Mouse (Mus musculus): ENCODE data around the gene Scfd2. TPM values are rescaled to one million over a fixed set of nuclear protein-coding genes. Genes with fewer than 3 reads are reported as not detected.

The Scfd2 gene
- polyA plus RNA-seq, 1 experiment from 2014 or later = 18.4 TPM

DNA sequence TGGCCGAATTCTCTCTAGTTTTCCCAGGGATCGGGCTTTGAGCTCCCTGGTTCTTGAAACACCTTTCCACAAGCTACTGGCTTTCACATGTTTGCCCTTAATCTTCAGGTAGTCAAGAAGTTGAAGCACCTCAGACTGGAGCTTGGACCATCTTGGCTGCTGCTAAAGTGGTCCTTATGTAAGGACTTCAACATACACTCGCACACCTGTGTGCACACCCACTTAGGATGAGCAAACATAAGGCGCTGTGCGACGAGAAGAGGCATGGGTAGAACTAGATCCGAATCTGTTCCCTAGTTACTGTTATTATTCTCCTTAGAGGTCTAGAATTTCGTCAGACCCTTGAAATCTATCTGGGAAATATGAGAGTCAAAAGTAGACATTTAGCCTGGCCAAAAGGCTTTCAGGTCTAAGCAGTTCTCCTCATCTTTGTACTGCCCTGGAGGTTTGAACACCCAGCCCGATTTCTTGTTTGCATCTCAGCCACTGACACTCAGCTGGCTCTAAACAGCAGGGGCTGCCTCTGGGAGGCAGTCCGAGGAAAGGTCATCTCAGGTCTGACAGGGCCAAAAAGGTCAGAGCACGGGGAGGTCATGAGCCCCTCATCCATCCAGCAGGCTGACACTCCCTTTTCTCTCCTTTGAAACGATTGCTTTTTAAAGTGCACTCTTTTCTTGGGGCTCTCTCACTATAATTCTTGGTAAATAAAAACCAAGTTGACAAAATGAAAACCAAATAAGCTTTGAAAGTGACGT is 290.5 kb downstream of the Scfd2 start:
- DNase-seq (no peak), ATAC-seq (ENCODE audit: low FRiP score, low TSS enrichment) (no peak)
- Histone ChIP-seq H3K27ac (replicated peaks; ENCODE audit: low read depth, low read length) (no peak overlapping the region), H3K9me3 (ENCODE audit: control insufficient read depth, low read length) (no peaks in the 10 kb centered on the region), H3K36me3 (ENCODE audit: control insufficient read depth, insufficient read depth, low read length) (no peaks in the 10 kb centered on the region), H3K4me3 (replicated peaks; ENCODE audit: low read depth, low read length) (no peak overlapping the region), H3K4me2 (ENCODE audit: low read length) (no peak overlapping the region), H3K4me1 (ENCODE audit: control insufficient read depth, insufficient read depth, low read length) (no peaks in the 10 kb centered on the region), H3K27me3 (ENCODE audit: control insufficient read depth, insufficient read depth, low read length) (no peaks in the 10 kb centered on the region), H3K9ac (replicated peaks; ENCODE audit: low read length) (no peak overlapping the region)
- WGBS = 62% methylated on average over 13 of the region's 13 CpGs

DNA sequence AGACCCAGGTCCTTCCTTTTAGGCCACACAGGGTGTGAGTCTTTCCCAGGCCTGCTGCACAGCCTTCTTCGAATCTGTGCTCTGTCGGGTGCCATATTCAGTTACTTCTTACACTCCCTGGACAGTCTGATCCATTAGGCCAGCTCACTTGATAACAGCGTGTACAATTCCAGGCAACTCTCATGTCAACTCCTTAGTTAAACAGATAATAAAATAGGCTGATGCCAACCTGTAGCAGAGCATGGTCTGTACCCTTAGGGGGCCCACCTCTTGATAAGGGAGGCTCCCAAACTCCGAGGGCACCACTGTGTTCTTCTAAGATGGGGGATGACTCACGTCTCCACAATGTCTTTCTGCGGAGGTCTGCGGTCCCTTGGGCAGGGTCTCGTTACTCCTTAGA is 291.3 kb downstream of the Scfd2 start:
- Histone ChIP-seq H3K4me3 (replicated peaks; ENCODE audit: low read depth, low read length) (no peak overlapping the region), H3K9ac (replicated peaks; ENCODE audit: low read length) (no peak overlapping the region), H3K27ac (replicated peaks; ENCODE audit: low read depth, low read length) (no peak overlapping the region), H3K4me2 (ENCODE audit: low read length) (no peak overlapping the region), H3K36me3 (ENCODE audit: control insufficient read depth, insufficient read depth, low read length) (no peaks in the 10 kb centered on the region), H3K4me1 (ENCODE audit: control insufficient read depth, insufficient read depth, low read length) (no peaks in the 10 kb centered on the region), H3K27me3 (ENCODE audit: control insufficient read depth, insufficient read depth, low read length) (no peaks in the 10 kb centered on the region), H3K9me3 (ENCODE audit: control insufficient read depth, low read length) (no peaks in the 10 kb centered on the region)
- DNase-seq = no peak
- no peak for ATAC-seq (ENCODE audit: low FRiP score, low TSS enrichment)
- 91% methylated on average over 8 of the region's 8 CpGs for WGBS

DNA sequence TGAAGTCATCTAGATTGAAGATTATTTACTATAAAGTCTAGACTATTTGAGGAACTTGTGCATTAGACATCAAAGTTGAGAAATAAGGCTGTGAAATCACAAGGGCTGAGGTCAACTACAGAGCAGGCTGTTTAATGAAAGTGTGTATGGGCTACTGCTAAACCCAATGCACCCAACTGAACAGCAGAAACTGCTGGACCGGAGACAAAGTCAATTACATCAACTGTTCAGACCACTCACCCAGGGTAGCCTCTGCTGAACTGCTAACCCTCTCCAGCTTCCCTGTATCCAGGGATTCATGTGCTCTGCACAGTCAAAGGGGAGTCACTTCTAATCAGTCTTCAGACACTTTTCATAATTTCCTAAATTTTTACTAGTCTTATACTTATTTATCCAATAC is 292.2 kb downstream of the Scfd2 start:
- H3K4me3 ChIP-seq (replicated peaks; ENCODE audit: low read depth, low read length) = no peak overlapping the region
- no peak overlapping the region for H3K9ac ChIP-seq (replicated peaks; ENCODE audit: low read length)
- no peaks in the 10 kb centered on the region for H3K9me3 ChIP-seq (ENCODE audit: control insufficient read depth, low read length)
- no peak overlapping the region for H3K4me2 ChIP-seq (ENCODE audit: low read length)
- H3K27me3 ChIP-seq (ENCODE audit: control insufficient read depth, insufficient read depth, low read length) = no peaks in the 10 kb centered on the region
- ATAC-seq (ENCODE audit: low FRiP score, low TSS enrichment) = no peak
- no peaks in the 10 kb centered on the region for H3K36me3 ChIP-seq (ENCODE audit: control insufficient read depth, insufficient read depth, low read length)
- WGBS = 87% methylated on average over 1 of the region's 1 CpGs
- no peak overlapping the region for H3K27ac ChIP-seq (replicated peaks; ENCODE audit: low read depth, low read length)
- no peak for DNase-seq
- no peaks in the 10 kb centered on the region for H3K4me1 ChIP-seq (ENCODE audit: control insufficient read depth, insufficient read depth, low read length)

DNA sequence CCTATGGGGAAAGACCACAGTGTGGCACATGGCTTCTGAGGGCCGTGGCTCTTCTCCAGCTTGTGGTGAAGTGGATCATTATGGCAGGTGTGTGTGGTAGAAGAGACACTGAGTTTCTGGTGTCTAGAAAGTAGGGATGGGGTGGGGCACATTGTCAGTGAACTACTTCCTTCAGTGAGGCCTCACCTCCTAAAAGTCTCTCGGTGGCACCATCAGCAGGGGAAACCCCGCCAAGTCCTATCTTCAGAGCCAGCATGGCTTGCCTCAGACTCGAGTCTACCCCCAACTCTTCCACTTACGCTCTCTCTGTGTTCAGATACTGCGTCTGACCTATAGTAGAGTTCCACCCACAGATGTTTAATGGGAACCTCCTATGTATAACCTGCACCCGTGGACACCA is 297.8 kb downstream of the Scfd2 start:
- H3K36me3 ChIP-seq (ENCODE audit: control insufficient read depth, insufficient read depth, low read length) = no peaks in the 10 kb centered on the region
- no peaks in the 10 kb centered on the region for H3K9me3 ChIP-seq (ENCODE audit: control insufficient read depth, low read length)
- WGBS = 92% methylated on average over 7 of the region's 7 CpGs
- ATAC-seq (ENCODE audit: low FRiP score, low TSS enrichment) (no peak), DNase-seq (no peak)
- H3K4me1 ChIP-seq (ENCODE audit: control insufficient read depth, insufficient read depth, low read length) = peaks cover 9% of the 10 kb centered on the region; the same call in 1 of the 2 replicates
- H3K4me3 ChIP-seq (replicated peaks; ENCODE audit: low read depth, low read length) = no peak overlapping the region
- H3K27me3 ChIP-seq (ENCODE audit: control insufficient read depth, insufficient read depth, low read length) = no peaks in the 10 kb centered on the region
- no peak overlapping the region for H3K9ac ChIP-seq (replicated peaks; ENCODE audit: low read length)
- no peak overlapping the region for H3K4me2 ChIP-seq (ENCODE audit: low read length)
- H3K27ac ChIP-seq (replicated peaks; ENCODE audit: low read depth, low read length) = no peak overlapping the region

DNA sequence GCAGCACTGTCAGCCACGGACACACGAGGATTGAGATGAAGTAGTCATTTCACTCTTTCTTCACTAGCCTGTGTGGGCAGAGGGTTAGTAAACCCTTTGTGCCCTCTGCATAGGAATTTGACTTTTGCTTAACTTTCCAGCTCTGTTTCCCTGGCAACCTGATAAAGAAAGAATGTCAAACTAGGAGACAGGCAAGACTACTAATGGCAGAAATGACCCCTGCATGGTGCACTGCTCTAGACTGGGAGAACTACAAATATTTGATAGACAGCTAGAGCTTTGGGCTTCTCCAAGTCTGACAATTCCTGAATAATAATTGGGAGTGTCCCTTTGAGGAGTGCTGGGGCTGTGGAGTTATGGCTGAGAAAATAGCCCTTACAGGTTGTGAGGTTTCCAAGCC is 301.0 kb downstream of the Scfd2 start:
- Histone ChIP-seq H3K9ac (replicated peaks; ENCODE audit: low read length) (no peak overlapping the region), H3K27me3 (ENCODE audit: control insufficient read depth, insufficient read depth, low read length) (no peaks in the 10 kb centered on the region), H3K4me2 (ENCODE audit: low read length) (no peak overlapping the region), H3K4me3 (replicated peaks; ENCODE audit: low read depth, low read length) (no peak overlapping the region), H3K27ac (replicated peaks; ENCODE audit: low read depth, low read length) (no peak overlapping the region), H3K4me1 (ENCODE audit: control insufficient read depth, insufficient read depth, low read length) (peaks cover 9% of the 10 kb centered on the region; the same call in 1 of the 2 replicates), H3K9me3 (ENCODE audit: control insufficient read depth, low read length) (no peaks in the 10 kb centered on the region), H3K36me3 (ENCODE audit: control insufficient read depth, insufficient read depth, low read length) (no peaks in the 10 kb centered on the region)
- DNase-seq (peak; percentile 20), ATAC-seq (ENCODE audit: low FRiP score, low TSS enrichment) (no peak)
- 18% methylated on average over 2 of the region's 2 CpGs for WGBS

DNA sequence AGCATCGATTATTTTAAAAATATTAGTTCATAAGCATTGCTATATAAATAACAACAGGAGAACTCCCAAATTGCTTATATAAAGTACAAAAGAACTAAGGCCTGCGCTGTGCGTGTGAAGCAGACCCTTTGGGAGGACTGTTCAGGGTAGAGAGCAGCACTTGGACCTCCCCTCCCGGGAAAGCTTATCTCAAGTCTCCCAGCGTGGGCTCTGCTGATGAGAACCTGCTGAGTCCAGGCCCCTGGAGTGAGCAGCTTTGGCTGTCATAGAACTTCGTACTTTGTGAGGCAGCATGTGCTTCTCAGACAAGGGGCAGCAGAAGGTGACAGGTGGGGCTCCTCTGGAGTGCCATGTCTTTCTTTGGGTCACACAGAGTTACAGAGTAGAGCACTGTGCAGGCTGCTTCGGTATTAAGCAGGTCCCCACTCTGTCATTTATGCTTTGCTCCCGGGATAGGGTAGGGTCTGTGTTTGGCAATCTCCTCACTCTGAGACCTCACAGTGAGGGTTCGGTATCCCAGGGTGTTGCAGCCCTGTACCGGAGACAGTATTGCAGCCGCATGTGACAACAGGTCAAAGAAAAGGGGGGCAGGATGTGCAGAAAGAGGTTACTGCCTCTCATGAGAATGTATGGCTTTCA is 301.7 kb downstream of the Scfd2 start:
- WGBS = 53% methylated on average over 11 of the region's 11 CpGs
- Histone ChIP-seq H3K36me3 (ENCODE audit: control insufficient read depth, insufficient read depth, low read length) (no peaks in the 10 kb centered on the region), H3K27ac (replicated peaks; ENCODE audit: low read depth, low read length) (no peak overlapping the region), H3K4me2 (ENCODE audit: low read length) (no peak overlapping the region), H3K9ac (replicated peaks; ENCODE audit: low read length) (no peak overlapping the region), H3K27me3 (ENCODE audit: control insufficient read depth, insufficient read depth, low read length) (no peaks in the 10 kb centered on the region), H3K4me1 (ENCODE audit: control insufficient read depth, insufficient read depth, low read length) (peaks cover 9% of the 10 kb centered on the region; the same call in 1 of the 2 replicates), H3K9me3 (ENCODE audit: control insufficient read depth, low read length) (no peaks in the 10 kb centered on the region), H3K4me3 (replicated peaks; ENCODE audit: low read depth, low read length) (no peak overlapping the region)
- DNase-seq (no peak), ATAC-seq (ENCODE audit: low FRiP score, low TSS enrichment) (no peak)

DNA sequence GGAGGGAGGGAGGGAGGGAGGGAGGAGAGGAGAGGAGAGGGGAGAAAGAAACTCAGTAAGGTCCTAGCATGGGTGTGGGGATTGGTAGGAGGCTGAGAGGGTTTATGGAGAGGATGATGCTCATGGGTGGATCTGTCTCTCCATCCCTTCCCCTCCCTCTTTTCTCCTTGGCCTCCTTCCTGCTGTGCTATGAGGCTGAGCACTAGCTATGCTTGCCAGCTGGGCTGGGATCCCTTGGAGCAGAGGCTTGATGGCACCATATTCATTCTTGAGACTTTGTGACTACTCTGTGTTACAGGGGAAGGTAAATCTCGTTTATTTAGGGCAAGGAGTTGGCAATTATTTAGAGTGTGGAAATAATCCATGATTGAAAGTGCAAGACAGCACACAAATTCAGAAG is 302.6 kb downstream of the Scfd2 start:
- Histone ChIP-seq H3K4me3 (replicated peaks; ENCODE audit: low read depth, low read length) (no peak overlapping the region), H3K36me3 (ENCODE audit: control insufficient read depth, insufficient read depth, low read length) (no peaks in the 10 kb centered on the region), H3K4me1 (ENCODE audit: control insufficient read depth, insufficient read depth, low read length) (peaks cover 9% of the 10 kb centered on the region; the same call in 1 of the 2 replicates), H3K4me2 (ENCODE audit: low read length) (no peak overlapping the region), H3K27ac (replicated peaks; ENCODE audit: low read depth, low read length) (no peak overlapping the region), H3K9ac (replicated peaks; ENCODE audit: low read length) (no peak overlapping the region), H3K9me3 (ENCODE audit: control insufficient read depth, low read length) (no peaks in the 10 kb centered on the region), H3K27me3 (ENCODE audit: control insufficient read depth, insufficient read depth, low read length) (no peaks in the 10 kb centered on the region)
- WGBS = 66% methylated on average over 1 of the region's 1 CpGs
- ATAC-seq (ENCODE audit: low FRiP score, low TSS enrichment) (no peak), DNase-seq (no peak)

DNA sequence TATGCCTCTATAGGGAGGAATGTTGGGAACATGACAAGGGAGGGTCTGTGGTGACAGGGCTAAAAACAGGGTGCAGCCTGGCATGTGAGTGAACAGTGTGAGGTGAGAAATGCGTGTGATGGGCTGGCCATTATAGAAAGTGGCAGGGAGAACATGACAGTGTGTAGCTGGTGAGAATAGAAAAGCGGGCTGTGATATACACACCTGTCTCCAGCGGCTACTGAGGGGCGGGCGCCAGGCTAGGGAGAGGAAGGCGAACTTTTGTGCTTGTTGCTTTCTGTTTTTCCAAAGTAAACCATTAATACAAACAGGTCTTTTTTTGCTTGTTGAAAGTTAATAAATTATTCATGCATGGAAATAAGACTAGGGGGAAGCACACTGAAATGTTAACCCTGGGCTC is 304.2 kb downstream of the Scfd2 start:
- no peak overlapping the region for H3K27ac ChIP-seq (replicated peaks; ENCODE audit: low read depth, low read length)
- DNase-seq = no peak
- H3K9me3 ChIP-seq (ENCODE audit: control insufficient read depth, low read length) = no peaks in the 10 kb centered on the region
- 92% methylated on average over 6 of the region's 6 CpGs for WGBS
- H3K4me1 ChIP-seq (ENCODE audit: control insufficient read depth, insufficient read depth, low read length) = peaks cover 9% of the 10 kb centered on the region; the same call in 1 of the 2 replicates
- no peak overlapping the region for H3K9ac ChIP-seq (replicated peaks; ENCODE audit: low read length)
- ATAC-seq (ENCODE audit: low FRiP score, low TSS enrichment) = no peak
- H3K27me3 ChIP-seq (ENCODE audit: control insufficient read depth, insufficient read depth, low read length) = no peaks in the 10 kb centered on the region
- H3K4me2 ChIP-seq (ENCODE audit: low read length) = no peak overlapping the region
- H3K36me3 ChIP-seq (ENCODE audit: control insufficient read depth, insufficient read depth, low read length) = no peaks in the 10 kb centered on the region
- no peak overlapping the region for H3K4me3 ChIP-seq (replicated peaks; ENCODE audit: low read depth, low read length)

DNA sequence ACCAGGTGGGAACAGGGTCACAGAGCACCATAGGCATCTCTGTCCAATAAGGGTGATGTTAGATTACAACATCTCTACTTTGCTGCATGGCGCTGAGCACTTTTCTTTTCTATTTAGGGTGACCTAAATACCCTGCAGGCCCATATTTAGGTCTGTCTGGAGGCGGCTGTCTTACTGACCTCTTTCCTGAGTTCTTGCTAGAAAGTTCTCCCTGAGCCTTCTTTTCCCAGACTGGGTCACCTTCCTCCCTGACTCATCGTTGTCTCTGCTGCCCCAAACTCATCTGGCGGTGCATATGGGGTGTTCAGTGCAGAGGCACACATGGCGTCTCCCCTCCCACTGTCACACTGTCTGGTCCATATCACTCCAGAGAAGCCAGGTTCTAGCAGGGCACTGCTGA is 305.4 kb downstream of the Scfd2 start:
- Histone ChIP-seq H3K4me3 (replicated peaks; ENCODE audit: low read depth, low read length) (no peak overlapping the region), H3K27me3 (ENCODE audit: control insufficient read depth, insufficient read depth, low read length) (no peaks in the 10 kb centered on the region), H3K27ac (replicated peaks; ENCODE audit: low read depth, low read length) (no peak overlapping the region), H3K4me1 (ENCODE audit: control insufficient read depth, insufficient read depth, low read length) (peaks cover 9% of the 10 kb centered on the region; the same call in 1 of the 2 replicates), H3K36me3 (ENCODE audit: control insufficient read depth, insufficient read depth, low read length) (no peaks in the 10 kb centered on the region), H3K9me3 (ENCODE audit: control insufficient read depth, low read length) (no peaks in the 10 kb centered on the region), H3K4me2 (ENCODE audit: low read length) (no peak overlapping the region), H3K9ac (replicated peaks; ENCODE audit: low read length) (no peak overlapping the region)
- DNase-seq (no peak), ATAC-seq (ENCODE audit: low FRiP score, low TSS enrichment) (no peak)
- 88% methylated on average over 5 of the region's 5 CpGs for WGBS
